Mouse (Mus musculus): Measurements from ENCODE around the gene Snn.
"Not testable (repeated sequence)": the region's sequence is repeated elsewhere in the genome, so short reads cannot be mapped to it uniquely, and the experiment has no call there.

DNA sequence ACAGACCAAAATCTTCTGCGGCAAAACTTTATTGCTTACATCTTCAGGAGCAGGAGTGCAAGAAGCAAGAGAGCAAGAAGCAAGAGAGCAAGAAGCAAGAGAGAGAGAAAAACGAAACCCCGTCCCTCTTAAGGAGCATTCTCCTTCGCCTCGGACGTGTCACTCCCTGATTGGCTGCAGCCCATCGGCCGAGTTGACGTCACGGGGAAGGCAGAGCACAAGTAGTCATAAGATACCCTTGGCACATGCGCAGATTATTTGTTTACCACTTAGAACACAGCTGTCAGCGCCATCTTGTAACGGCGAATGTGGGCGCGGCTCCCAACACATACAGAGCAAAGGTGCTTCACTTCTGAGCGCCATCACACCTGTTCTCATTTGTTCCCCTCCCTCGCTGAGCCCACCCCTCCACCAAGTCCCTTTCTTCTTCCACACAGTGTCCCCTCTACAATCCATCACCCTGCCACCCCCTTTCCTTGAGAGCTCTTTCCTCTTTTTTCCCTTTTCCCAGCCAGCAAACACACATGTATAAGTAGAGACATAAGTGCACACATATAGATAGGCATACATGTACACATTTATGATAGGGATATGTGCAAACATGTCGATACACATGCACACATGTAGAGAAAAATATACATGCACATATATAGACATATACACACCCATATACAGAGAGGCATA is 47.1 kb upstream of the Snn start:
- not testable (repeated sequence) for TF ChIP-seq CTCF (conservative IDR thresholded peaks at IDR 0.05 in 1 of 2, IDR thresholded peaks at IDR 0.05 in 1 of 2; ENCODE audit: low read depth in 2 of 2, low read length in 2 of 2); MAZ (IDR thresholded peaks at IDR 0.05; ENCODE audit: low read depth, low read length); POLR2AphosphoS2 (IDR thresholded peaks at IDR 0.05; ENCODE audit: low read depth, low read length)
- peak; percentile 63 for TF ChIP-seq NELFE (IDR thresholded peaks at IDR 0.05; ENCODE audit: low read depth, low read length)
- peak; percentile 63 for TF ChIP-seq POLR2A (IDR thresholded peaks at IDR 0.05; ENCODE audit: low read depth, low read length)

Measured in CH12.LX (cell line).